13 mouse cellular contexts compared by ENCODE assay signal in genomic region chr1:78821733-78822430, GRCm38 (mm10). TPM values are rescaled to one million over a fixed set of nuclear protein-coding genes. Genes with fewer than 3 reads are reported as not detected.
DNase-seq lines count a peak whose midpoint lies in the region; ATAC-seq and TF ChIP-seq lines count a peak whose summit lies in the region.
"Had no signal": no experiment of that assay in that cellular context is flagged by ENCODE, and none has a peak within 500 bp of the region (broad histone marks: within the 10 kb centered on the region; RNA-seq: fewer than 3 reads in every experiment).

No protein-coding gene starts in this region.

- DNase-seq in gastrocnemius, adult 2 months, result no peak
- no peak for DNase-seq in gastrocnemius, postnatal 36 days
- DNase-seq in midbrain, embryonic 14.5 days, result peak; percentile 47
- DNase-seq in midbrain, embryonic 11.5 days (ENCODE audit: low spot score, missing footprints), result no peak
- DNase-seq in embryonic facial prominence, embryonic 14.5 days (ENCODE audit: low spot score), result peak; percentile 28
- peak; percentile 78 for DNase-seq in testis, postnatal 14 days (ENCODE audit: low spot score)
- no peak for DNase-seq in liver
- no peak for DNase-seq in left cerebral cortex, adult 18-20 months (ENCODE audit: low spot score in 2 of 2)
- DNase-seq: cerebellum, adult 9-11 months had no signal

- no peak overlapping the region for H3K4me3 ChIP-seq in gastrocnemius, adult 2 months
- H3K4me3 ChIP-seq in midbrain, embryonic 14.5 days (replicated peaks; ENCODE audit: low read depth, low read length), result no peak overlapping the region
- no peak overlapping the region for H3K4me3 ChIP-seq in midbrain, embryonic 11.5 days (ENCODE audit: low read depth, low read length)
- no peak overlapping the region for H3K4me3 ChIP-seq in embryonic facial prominence, embryonic 14.5 days (ENCODE audit: low read depth, low read length)
- H3K4me3 ChIP-seq: layer of hippocampus, adult 2 months; liver, embryonic 12.5 days; midbrain, embryonic 12.5 days had no signal

- WGBS in midbrain, embryonic 14.5 days, result 87% methylated on average over 15 of the region's 15 CpGs
- 86% methylated on average over 15 of the region's 15 CpGs for WGBS in midbrain, embryonic 11.5 days
- 86% methylated on average over 15 of the region's 15 CpGs for WGBS in embryonic facial prominence, embryonic 14.5 days

- H3K4me1 ChIP-seq in midbrain, embryonic 14.5 days (ENCODE audit: control insufficient read depth, insufficient read depth, low read length), result no peaks in the 10 kb centered on the region; the same call in 1 of the 2 replicates
- no peaks in the 10 kb centered on the region for H3K4me1 ChIP-seq in midbrain, embryonic 11.5 days (ENCODE audit: control insufficient read depth, insufficient read depth, low read length)
- H3K4me1 ChIP-seq in embryonic facial prominence, embryonic 14.5 days (ENCODE audit: control insufficient read depth, insufficient read depth, low read length), result peaks cover 38% of the 10 kb centered on the region
- H3K4me1 ChIP-seq: liver, embryonic 12.5 days had no signal

- H3K9me3 ChIP-seq in midbrain, embryonic 14.5 days (ENCODE audit: control insufficient read depth, low read length), result no peaks in the 10 kb centered on the region
- no peaks in the 10 kb centered on the region for H3K9me3 ChIP-seq in midbrain, embryonic 11.5 days (ENCODE audit: control insufficient read depth, low read length)
- H3K9me3 ChIP-seq in embryonic facial prominence, embryonic 14.5 days (ENCODE audit: control insufficient read depth, low read length), result no peaks in the 10 kb centered on the region
- H3K9me3 ChIP-seq: liver, embryonic 12.5 days; midbrain, embryonic 12.5 days had no signal

- no peak for ATAC-seq in midbrain, embryonic 14.5 days (ENCODE audit: low FRiP score, low TSS enrichment)
- no peak for ATAC-seq in midbrain, embryonic 11.5 days (ENCODE audit: low FRiP score)
- no peak for ATAC-seq in embryonic facial prominence, embryonic 14.5 days (ENCODE audit: low read depth)
- ATAC-seq: forebrain, embryonic 16.5 days; liver, embryonic 12.5 days had no signal

- no peaks in the 10 kb centered on the region for H3K27me3 ChIP-seq in midbrain, embryonic 14.5 days (ENCODE audit: control insufficient read depth, insufficient read depth, low read length)
- H3K27me3 ChIP-seq in midbrain, embryonic 11.5 days (ENCODE audit: control insufficient read depth, insufficient read depth, low read length), result no peaks in the 10 kb centered on the region
- H3K27me3 ChIP-seq in embryonic facial prominence, embryonic 14.5 days (replicated peaks; ENCODE audit: control insufficient read depth, insufficient read depth, low read length), result no peaks in the 10 kb centered on the region
- H3K27me3 ChIP-seq: liver, embryonic 12.5 days; midbrain, embryonic 12.5 days had no signal

- peak overlapping the region; percentile 76 for H3K27ac ChIP-seq in gastrocnemius, adult 2 months
- no peak overlapping the region for H3K27ac ChIP-seq in midbrain, embryonic 14.5 days (replicated peaks; ENCODE audit: low read depth, low read length)
- no peak overlapping the region for H3K27ac ChIP-seq in midbrain, embryonic 11.5 days (ENCODE audit: low read depth, low read length)
- peak overlapping the region; percentile 86 for H3K27ac ChIP-seq in embryonic facial prominence, embryonic 14.5 days (replicated peaks; ENCODE audit: low read depth, low read length)
- H3K27ac ChIP-seq: layer of hippocampus, adult 2 months; liver, embryonic 12.5 days; midbrain, embryonic 12.5 days had no signal

- no peak overlapping the region for H3K9ac ChIP-seq in midbrain, embryonic 14.5 days (replicated peaks; ENCODE audit: low read length)
- H3K9ac ChIP-seq in midbrain, embryonic 11.5 days (ENCODE audit: low read length), result no peak overlapping the region
- H3K9ac ChIP-seq in embryonic facial prominence, embryonic 14.5 days (ENCODE audit: low read depth, low read length), result no peak overlapping the region
- H3K9ac ChIP-seq: liver, embryonic 12.5 days; midbrain, embryonic 12.5 days had no signal

- no peak for TF ChIP-seq CTCF in gastrocnemius, adult 2 months (IDR thresholded peaks at IDR 0.05)

- H3K4me2 ChIP-seq in midbrain, embryonic 14.5 days (ENCODE audit: low read length), result no peak overlapping the region
- H3K4me2 ChIP-seq in midbrain, embryonic 11.5 days, result no peak overlapping the region
- H3K4me2 ChIP-seq in embryonic facial prominence, embryonic 14.5 days (ENCODE audit: low read depth, low read length), result no peak overlapping the region
- H3K4me2 ChIP-seq: liver, embryonic 12.5 days; midbrain, embryonic 12.5 days had no signal

- intact Hi-C loops in gastrocnemius, adult 2 months (cut with DNase I), result no loop called here
- intact Hi-C loops in gastrocnemius, postnatal 36 days (cut with DNase I), result no loop called here

- no peaks in the 10 kb centered on the region for H3K36me3 ChIP-seq in midbrain, embryonic 14.5 days (ENCODE audit: control insufficient read depth, insufficient read depth, low read length)
- no peaks in the 10 kb centered on the region for H3K36me3 ChIP-seq in midbrain, embryonic 11.5 days (ENCODE audit: control insufficient read depth, insufficient read depth, low read length)
- no peaks in the 10 kb centered on the region for H3K36me3 ChIP-seq in embryonic facial prominence, embryonic 14.5 days (ENCODE audit: control insufficient read depth, insufficient read depth, low read length)
- H3K36me3 ChIP-seq: liver, embryonic 12.5 days; midbrain, embryonic 12.5 days had no signal

RNA-seq across cellular contexts. Expression of gene Kcne4, which starts 5.3 kb away (rescaled TPM):
- 1 to 10 TPM in 1 of 2 experiments, under 1 TPM in 1; 0.61 to 1.3 TPM for total RNA-seq in gastrocnemius, adult 2 months (2021)
- total RNA-seq in gastrocnemius, postnatal 36 days (2021), result under 1 TPM; 0.30 to 0.84 TPM
- polyA plus RNA-seq in midbrain, embryonic 14.5 days (2014; fragmentation: Nextera tagmentation; extraction: Ambion mirVana), result 0.63 and 1.5 TPM in 2 replicates
- 0.84 and 1.0 TPM in 2 replicates for polyA plus RNA-seq in midbrain, embryonic 11.5 days (2014; fragmentation: Nextera tagmentation; extraction: Ambion mirVana)
- polyA plus RNA-seq in embryonic facial prominence, embryonic 14.5 days (2014; fragmentation: Nextera tagmentation; extraction: Ambion mirVana), result 16.4 and 22.5 TPM in 2 replicates
- 1 to 10 TPM; 1.4 to 1.5 TPM for total RNA-seq in left cerebral cortex, adult 18-20 months (2021)

Comparison
In these comparisons a context has a peak if more than half of its experiments do, and no peak if none do; other contexts are left out.
1. DNase-seq: peak in midbrain, embryonic 14.5 days (single experiment), embryonic facial prominence, embryonic 14.5 days (single experiment) and testis, postnatal 14 days (single experiment); none in gastrocnemius, adult 2 months (single experiment), gastrocnemius, postnatal 36 days (0 of 2), midbrain, embryonic 11.5 days (single experiment), liver (single experiment) and left cerebral cortex, adult 18-20 months (0 of 2).
2. H3K27ac ChIP-seq: peak in gastrocnemius, adult 2 months (single experiment) and embryonic facial prominence, embryonic 14.5 days (single experiment); none in midbrain, embryonic 14.5 days (single experiment) and midbrain, embryonic 11.5 days (single experiment).